Mouse (Mus musculus): ENCODE data around the gene Rab6b. TPM values are rescaled to one million over a fixed set of nuclear protein-coding genes. Genes with fewer than 3 reads are reported as not detected.
"Not testable (repeated sequence)": the region's sequence is repeated elsewhere in the genome, so short reads cannot be mapped to it uniquely, and the experiment has no call there.

The Rab6b gene
- total and polyA plus RNA-seq, 2 experiments, result 0.02 to 0.37 TPM

GRCm38 (mm10) chr9:103146703-103147102 lies 35.1 kb downstream of the Rab6b start:
- no peak overlapping the region for H3K4me3 ChIP-seq (ENCODE audit: insufficient read depth, low read depth, low read length)
- H3K4me1 ChIP-seq (ENCODE audit: control insufficient read depth, insufficient read depth, low read length), result no peaks in the 10 kb centered on the region
- no peaks in the 10 kb centered on the region for H3K36me3 ChIP-seq (ENCODE audit: control insufficient read depth, insufficient read depth, low read length)
- no peak overlapping the region for H3K9ac ChIP-seq (ENCODE audit: low read depth, low read length)
- H3K27ac ChIP-seq (replicated peaks; ENCODE audit: insufficient read depth, low read depth, low read length), result no peak overlapping the region
- no peaks in the 10 kb centered on the region for H3K79me2 ChIP-seq (ENCODE audit: control insufficient read depth, insufficient read depth, low read length)
- DNase-seq (ENCODE audit: extremely low read depth, low read depth, low spot score), result no peak
- TF ChIP-seq POLR2A (IDR thresholded peaks at IDR 0.05; ENCODE audit: extremely low read depth, insufficient read depth, low read length) (no peak), CTCF (IDR thresholded peaks at IDR 0.05; ENCODE audit: low read depth, low read length) (no peak)
- 69% methylated on average over 9 of the region's 9 CpGs for WGBS
- H3K27me3 ChIP-seq (ENCODE audit: control insufficient read depth, insufficient read depth, low read length), result no peaks in the 10 kb centered on the region

DNA sequence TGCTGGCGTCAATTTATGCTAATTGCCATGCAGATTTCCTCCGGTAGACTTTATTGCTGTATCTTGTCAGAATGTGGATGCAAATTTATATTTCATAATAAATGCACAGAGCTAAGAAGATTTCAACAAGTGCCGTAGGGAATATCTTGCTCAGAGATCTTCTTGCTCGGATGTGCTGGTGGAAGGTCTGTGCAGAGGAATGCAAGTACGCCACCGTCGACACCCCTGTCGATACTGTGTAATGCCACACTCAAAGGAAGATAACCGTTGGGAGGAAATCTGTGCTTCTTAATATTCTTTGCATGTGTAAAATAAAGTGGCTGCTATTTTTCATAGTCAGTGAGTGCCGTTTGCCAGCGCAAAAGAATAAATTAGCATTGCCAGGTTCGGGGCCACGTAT lies 35.5 kb downstream of the Rab6b start:
- no peak overlapping the region for H3K9ac ChIP-seq (ENCODE audit: low read depth, low read length)
- 88% methylated on average over 13 of the region's 13 CpGs for whole genome bisulfite sequencing
- no peaks in the 10 kb centered on the region for H3K36me3 ChIP-seq (ENCODE audit: control insufficient read depth, insufficient read depth, low read length)
- TF ChIP-seq POLR2A (IDR thresholded peaks at IDR 0.05; ENCODE audit: extremely low read depth, insufficient read depth, low read length) (no peak), CTCF (IDR thresholded peaks at IDR 0.05; ENCODE audit: low read depth, low read length) (no peak)
- no peak overlapping the region for H3K4me3 ChIP-seq (ENCODE audit: insufficient read depth, low read depth, low read length)
- no peak overlapping the region for H3K27ac ChIP-seq (replicated peaks; ENCODE audit: insufficient read depth, low read depth, low read length)
- no peak for DNase-seq (ENCODE audit: extremely low read depth, low read depth, low spot score)
- no peaks in the 10 kb centered on the region for H3K79me2 ChIP-seq (ENCODE audit: control insufficient read depth, insufficient read depth, low read length)
- H3K4me1 ChIP-seq (ENCODE audit: control insufficient read depth, insufficient read depth, low read length), result no peaks in the 10 kb centered on the region
- H3K27me3 ChIP-seq (ENCODE audit: control insufficient read depth, insufficient read depth, low read length), result no peaks in the 10 kb centered on the region

DNA sequence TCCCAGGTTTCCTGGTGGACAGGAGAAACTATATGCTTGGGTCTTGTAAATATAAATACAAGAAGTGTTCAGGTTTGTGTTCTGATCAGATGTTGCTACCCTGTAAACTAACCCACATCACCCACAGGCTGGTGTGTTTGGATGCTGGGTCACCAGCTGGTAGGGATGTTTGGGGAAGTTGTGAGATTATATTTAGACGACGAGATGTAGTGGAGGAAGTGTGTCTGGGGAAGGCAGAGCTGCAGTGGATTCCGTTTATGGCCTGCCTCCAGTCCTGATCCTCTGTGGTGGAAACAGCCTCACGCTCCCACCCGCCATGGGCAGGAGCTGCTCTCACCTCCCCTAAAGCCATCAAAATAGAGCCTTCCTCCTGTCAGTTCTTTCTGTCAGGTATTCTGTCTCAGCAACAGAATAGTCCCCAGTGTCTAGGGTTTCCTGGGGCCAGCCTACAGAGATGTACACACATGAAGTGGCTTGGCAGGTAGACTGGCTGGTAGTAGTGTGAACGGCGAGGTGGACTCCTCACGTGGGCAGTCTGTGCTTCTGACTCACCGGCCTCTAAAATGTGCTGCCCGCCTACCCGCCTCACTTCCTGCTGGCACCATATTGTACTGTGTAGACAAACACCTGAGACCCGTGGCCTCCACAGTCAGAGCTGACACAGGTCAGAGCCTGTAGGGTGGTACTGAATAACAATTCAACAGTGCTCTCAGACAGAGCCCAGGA lies 37.6 kb downstream of the Rab6b start:
- H3K4me3 ChIP-seq (ENCODE audit: insufficient read depth, low read depth, low read length), result no peak overlapping the region
- WGBS, result 86% methylated on average over 12 of the region's 12 CpGs
- H3K9ac ChIP-seq (ENCODE audit: low read depth, low read length), result no peak overlapping the region
- H3K4me1 ChIP-seq (ENCODE audit: control insufficient read depth, insufficient read depth, low read length), result no peaks in the 10 kb centered on the region
- TF ChIP-seq CTCF (IDR thresholded peaks at IDR 0.05; ENCODE audit: low read depth, low read length) (no peak), POLR2A (IDR thresholded peaks at IDR 0.05; ENCODE audit: extremely low read depth, insufficient read depth, low read length) (no peak)
- no peak overlapping the region for H3K27ac ChIP-seq (replicated peaks; ENCODE audit: insufficient read depth, low read depth, low read length)
- H3K27me3 ChIP-seq (ENCODE audit: control insufficient read depth, insufficient read depth, low read length), result no peaks in the 10 kb centered on the region
- H3K36me3 ChIP-seq (ENCODE audit: control insufficient read depth, insufficient read depth, low read length), result no peaks in the 10 kb centered on the region
- no peaks in the 10 kb centered on the region for H3K79me2 ChIP-seq (ENCODE audit: control insufficient read depth, insufficient read depth, low read length)
- no peak for DNase-seq (ENCODE audit: extremely low read depth, low read depth, low spot score)

GRCm38 (mm10) chr9:103153286-103153685 lies 41.7 kb downstream of the Rab6b start:
- Histone ChIP-seq H3K27ac (replicated peaks; ENCODE audit: insufficient read depth, low read depth, low read length) (no peak overlapping the region), H3K9ac (ENCODE audit: low read depth, low read length) (no peak overlapping the region), H3K36me3 (ENCODE audit: control insufficient read depth, insufficient read depth, low read length) (no peaks in the 10 kb centered on the region), H3K27me3 (ENCODE audit: control insufficient read depth, insufficient read depth, low read length) (no peaks in the 10 kb centered on the region), H3K4me3 (ENCODE audit: insufficient read depth, low read depth, low read length) (no peak overlapping the region), H3K79me2 (ENCODE audit: control insufficient read depth, insufficient read depth, low read length) (no peaks in the 10 kb centered on the region), H3K4me1 (ENCODE audit: control insufficient read depth, insufficient read depth, low read length) (no peaks in the 10 kb centered on the region)
- DNase-seq (ENCODE audit: extremely low read depth, low read depth, low spot score), result no peak
- 87% methylated on average over 5 of the region's 5 CpGs for WGBS
- TF ChIP-seq POLR2A (IDR thresholded peaks at IDR 0.05; ENCODE audit: extremely low read depth, insufficient read depth, low read length) (no peak), CTCF (IDR thresholded peaks at IDR 0.05; ENCODE audit: low read depth, low read length) (no peak)

DNA sequence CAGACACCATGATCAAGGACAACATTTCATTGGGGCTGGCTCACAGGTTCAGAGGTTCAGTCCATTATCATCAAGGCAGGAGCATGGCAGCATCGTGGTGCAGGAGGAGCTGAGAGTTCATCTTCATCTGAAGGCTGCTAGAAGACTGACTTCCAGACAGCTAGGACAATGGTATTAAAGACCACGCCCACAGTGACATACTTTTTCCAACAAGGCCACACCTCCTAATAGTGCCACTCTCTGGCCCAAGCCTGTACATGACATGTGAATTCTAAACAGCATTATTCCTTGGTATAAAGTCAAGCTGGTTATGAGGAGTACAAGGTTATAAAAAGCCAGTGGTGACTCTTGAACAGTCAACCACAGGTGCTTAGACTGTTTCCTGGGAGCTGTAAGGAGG lies 43.0 kb downstream of the Rab6b start:
- no peak for DNase-seq (ENCODE audit: extremely low read depth, low read depth, low spot score)
- H3K27ac ChIP-seq (replicated peaks; ENCODE audit: insufficient read depth, low read depth, low read length), result no peak overlapping the region
- H3K4me3 ChIP-seq (ENCODE audit: insufficient read depth, low read depth, low read length), result no peak overlapping the region
- 82% methylated on average over 2 of the region's 2 CpGs for WGBS
- no peaks in the 10 kb centered on the region for H3K27me3 ChIP-seq (ENCODE audit: control insufficient read depth, insufficient read depth, low read length)
- H3K9ac ChIP-seq (ENCODE audit: low read depth, low read length), result no peak overlapping the region
- TF ChIP-seq POLR2A (IDR thresholded peaks at IDR 0.05; ENCODE audit: extremely low read depth, insufficient read depth, low read length) (no peak), CTCF (IDR thresholded peaks at IDR 0.05; ENCODE audit: low read depth, low read length) (no peak)
- H3K36me3 ChIP-seq (ENCODE audit: control insufficient read depth, insufficient read depth, low read length), result no peaks in the 10 kb centered on the region
- no peaks in the 10 kb centered on the region for H3K79me2 ChIP-seq (ENCODE audit: control insufficient read depth, insufficient read depth, low read length)
- no peaks in the 10 kb centered on the region for H3K4me1 ChIP-seq (ENCODE audit: control insufficient read depth, insufficient read depth, low read length)

DNA sequence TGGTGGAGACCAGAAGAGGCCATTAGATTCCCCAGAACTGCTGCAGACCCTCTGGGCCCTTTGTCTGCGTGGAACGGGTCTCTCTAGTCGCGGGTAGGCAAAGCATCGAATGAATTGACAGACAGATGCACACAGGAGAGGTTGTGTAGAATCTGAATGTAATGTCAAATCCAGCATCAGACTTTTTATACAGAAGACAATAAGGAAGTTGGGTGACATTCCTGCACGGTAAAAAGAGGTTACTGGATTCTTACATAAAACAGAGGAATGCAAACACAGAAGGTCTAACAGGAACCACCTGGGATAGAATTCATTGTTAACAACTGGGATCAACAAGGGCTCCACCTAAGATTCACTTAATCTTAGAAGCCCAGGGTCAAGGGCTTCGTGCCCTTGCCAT lies 43.6 kb downstream of the Rab6b start:
- H3K27ac ChIP-seq (replicated peaks; ENCODE audit: insufficient read depth, low read depth, low read length); H3K27me3 ChIP-seq (ENCODE audit: control insufficient read depth, insufficient read depth, low read length); H3K4me1 ChIP-seq (ENCODE audit: control insufficient read depth, insufficient read depth, low read length); H3K36me3 ChIP-seq (ENCODE audit: control insufficient read depth, insufficient read depth, low read length); H3K4me3 ChIP-seq (ENCODE audit: insufficient read depth, low read depth, low read length); DNase-seq (ENCODE audit: extremely low read depth, low read depth, low spot score); H3K79me2 ChIP-seq (ENCODE audit: control insufficient read depth, insufficient read depth, low read length); H3K9ac ChIP-seq (ENCODE audit: low read depth, low read length): not testable (repeated sequence)
- WGBS, result 92% methylated on average over 7 of the region's 7 CpGs
